Mouse (Mus musculus) gastrocnemius, postnatal 14 days (tissue): Measurements from ENCODE around the gene Acer2. TPM values are rescaled to one million over a fixed set of nuclear protein-coding genes. Genes with fewer than 3 reads are reported as not detected.

Experiments used
- DNase-seq: peaks from one replicate; pipeline ENCODE4 v3.0.0; 2021; ENCODE audit warnings: mixed read lengths
- intact Hi-C: fragments of 180-260 bp; cut with DNase I; formaldehyde crosslinking; loops from one replicate; pipeline ENCODE4 v1.15.1; 2025; ENCODE audit warnings: low total_unique reads
- total RNA-seq, 2 experiments: library from RNA; stranded (reverse); gene quantifications; 2 replicates each; pipeline ENCODE4 v1.2.3; 2021

Acer2 gene
- total RNA-seq, 2 experiments from 2014 or later = 1.0 to 3.8 TPM

DNA sequence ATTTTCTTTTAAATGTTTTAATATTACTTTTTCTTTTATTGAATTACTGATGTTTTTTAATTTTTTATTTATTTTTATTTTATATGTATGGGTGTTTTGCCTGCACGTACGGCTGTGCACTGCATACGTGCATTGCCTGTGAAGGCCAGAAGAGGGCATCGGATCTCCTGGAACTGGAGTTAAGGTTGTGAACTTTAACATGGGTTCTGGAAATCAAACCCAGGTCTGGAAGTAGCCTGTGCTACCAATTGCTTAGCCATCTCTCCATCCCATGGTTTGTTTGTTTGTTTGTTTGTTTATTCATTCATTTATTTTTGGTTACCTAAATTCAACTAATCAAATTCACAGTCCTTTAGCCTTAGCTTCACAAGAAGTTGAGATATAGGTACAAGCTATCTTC is 10.7 kb downstream of the Acer2 start:
- intact Hi-C loops = loop anchor here (5.0 kb wide), 1 partner anchor 37 kb away; no protein-coding TSS in a partner anchor
- DNase-seq = no peak

DNA sequence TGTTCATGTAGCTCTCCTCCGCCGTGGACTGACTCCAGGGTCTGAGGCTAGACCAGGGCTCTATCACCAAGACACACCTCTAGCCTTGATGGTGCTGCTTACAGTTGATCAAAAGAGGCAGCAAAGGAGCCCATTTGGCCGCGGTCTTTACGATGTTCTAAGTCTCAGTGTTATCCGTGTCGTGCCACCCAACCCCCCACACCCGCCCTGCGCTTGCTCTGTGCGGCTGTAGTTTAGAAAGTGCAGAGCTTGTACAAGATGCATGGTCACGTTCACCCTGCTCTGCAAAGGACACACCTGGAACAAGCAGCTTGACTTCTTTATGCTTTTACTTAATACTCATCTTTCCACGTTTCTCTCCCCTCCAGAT is 11.6 kb downstream of the Acer2 start:
- DNase-seq = no peak
- intact Hi-C loops = no loop called here

DNA sequence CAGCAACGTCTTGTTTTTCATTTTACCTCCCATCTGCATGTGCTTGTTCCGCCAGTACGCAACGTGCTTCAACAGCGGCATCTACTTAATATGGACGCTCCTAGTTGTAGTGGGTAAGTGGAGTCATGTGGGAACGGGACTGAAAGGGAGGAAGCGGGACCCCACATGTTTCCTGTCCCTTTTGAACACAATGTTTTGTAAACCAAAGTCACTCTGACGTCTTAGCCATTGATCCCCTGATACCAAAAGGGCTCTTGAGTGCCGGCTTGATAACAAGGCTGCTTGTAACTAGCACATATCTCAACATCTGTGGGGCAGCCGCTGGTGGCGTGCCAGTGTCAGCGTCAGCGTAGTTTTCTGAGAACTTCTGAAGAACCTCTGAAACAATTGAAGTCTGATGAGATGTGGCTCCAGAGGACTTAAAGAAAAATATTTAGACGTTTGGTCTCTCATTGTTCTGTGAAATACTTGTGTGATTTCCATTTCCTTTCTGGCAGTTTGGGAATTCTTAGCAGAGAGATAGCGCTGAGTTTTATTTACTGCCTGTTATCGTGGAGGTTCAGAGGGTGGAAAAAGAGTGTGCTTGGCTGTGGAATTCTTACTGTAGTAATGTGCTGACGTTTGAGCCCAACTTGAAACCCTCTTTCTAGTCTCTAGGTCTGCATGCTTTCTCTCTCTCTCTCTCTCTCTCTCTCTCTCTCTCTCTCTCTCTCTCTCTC is 12.1 kb downstream of the Acer2 start:
- intact Hi-C loops = no loop called here
- no peak for DNase-seq

DNA sequence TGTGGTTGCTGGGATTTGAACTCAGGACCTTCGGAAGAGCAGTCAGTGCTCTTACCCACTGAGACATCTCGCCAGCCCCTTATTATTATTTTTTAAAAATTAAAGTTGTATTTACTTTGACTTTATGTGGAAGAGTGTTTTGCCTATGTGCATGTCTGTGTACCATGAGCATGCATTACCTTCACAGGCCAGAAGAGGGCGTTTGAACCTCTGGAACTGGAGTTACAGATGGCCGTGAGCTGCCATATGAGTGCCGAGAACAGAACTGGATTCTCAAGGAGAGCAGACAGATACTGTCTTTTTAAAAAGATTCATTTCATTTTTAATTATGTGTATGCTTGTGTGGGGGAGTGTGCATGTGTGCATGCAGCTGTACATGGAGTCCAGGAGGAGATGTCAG is 13.7 kb downstream of the Acer2 start:
- intact Hi-C loops = no loop called here
- no peak for DNase-seq

DNA sequence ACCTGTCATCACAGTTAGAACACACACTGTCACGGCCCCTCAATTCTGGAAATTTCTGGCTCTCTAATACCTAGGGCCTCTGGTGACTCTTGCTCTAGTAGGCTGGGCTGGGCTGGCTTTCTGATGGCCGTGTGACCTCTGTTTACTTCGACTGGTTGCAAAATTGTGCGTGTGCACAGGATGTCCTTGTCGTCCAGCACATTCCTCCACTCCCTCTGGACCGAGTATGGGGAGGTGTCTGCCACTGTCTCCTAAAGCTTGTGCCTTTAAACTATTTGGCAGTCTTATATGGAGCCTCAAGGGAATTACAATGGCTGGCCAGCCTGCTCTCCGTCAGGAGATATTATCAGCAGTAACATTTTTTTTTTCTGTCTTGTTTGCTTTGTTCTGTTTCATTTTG is 23.2 kb downstream of the Acer2 start:
- no peak for DNase-seq

DNA sequence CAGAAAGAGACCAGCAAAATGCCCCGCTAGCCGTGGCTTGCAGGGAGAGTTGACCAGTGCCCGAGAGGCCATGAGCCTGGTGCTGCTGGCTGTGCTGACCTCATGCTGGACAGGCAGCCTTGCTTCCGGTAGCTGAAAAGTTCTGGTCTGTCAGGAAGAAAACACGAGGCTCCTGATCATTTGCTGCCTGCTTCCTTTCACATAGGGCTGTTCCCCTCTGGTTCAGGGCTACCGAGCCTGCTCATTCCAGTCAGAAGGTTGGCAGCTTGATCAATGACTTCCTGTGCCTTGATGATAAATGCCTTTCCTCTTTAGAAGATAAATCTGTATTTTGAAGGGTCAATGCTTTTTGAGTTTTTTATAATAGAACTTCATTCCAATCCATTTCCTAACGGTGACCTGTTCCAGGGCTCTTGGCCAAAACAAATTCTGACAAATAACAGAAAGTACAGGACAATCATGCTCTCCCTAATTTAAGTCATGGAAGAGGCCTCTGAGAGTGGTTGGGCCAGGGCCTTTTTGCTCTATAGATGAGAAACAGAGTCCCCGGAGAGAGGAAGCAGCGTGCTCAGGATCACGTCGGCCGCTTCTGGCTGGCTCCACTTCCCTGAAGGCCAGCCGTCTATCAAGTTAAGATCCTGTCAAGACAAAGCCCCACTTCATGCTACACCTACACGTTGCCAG is 24.7 kb downstream of the Acer2 start:
- DNase-seq = no peak
- intact Hi-C loops = no loop called here

More for the DNA sequence above, 23.2 kb downstream of the Acer2 start:
- intact Hi-C loops = no loop called here

DNA sequence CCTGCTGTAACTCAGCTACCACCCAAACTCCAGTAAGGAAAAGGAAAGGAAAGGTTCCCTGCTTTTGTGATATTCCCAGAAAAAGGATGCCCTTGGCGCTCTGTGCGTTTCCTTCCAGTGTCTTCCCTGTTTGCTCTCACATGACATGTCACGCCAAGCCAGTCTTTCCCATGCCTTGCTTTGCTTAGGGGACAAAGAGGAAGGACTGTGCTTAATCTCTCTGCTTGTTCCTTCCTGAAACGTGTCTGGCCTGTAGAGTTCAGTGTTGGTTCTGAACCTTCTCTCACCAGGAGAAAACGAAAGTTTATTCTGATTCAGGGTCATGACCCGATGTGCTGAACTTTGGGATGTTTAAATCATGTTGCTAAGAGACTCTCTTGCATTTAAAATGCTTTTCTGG is 28.2 kb downstream of the Acer2 start:
- intact Hi-C loops = no loop called here
- DNase-seq = no peak

DNA sequence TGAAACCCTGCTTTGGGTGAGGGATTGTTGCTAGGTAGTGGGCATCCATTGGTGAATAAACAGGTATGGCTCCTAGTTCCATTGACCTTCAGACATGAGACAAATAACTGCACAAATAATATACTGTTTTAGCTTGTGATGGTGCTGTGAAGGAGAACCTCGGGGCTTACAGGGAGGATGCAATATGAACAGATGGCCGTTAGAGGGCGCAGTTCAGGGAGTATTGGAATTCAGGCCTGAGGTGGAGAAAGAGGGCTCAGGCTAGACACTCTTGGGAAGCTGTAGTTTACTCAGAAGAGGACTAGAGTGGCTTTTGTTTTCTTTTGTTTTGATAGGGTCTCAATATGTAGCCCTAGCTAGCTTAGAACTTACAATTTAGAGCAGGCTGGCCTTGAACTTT is 30.8 kb downstream of the Acer2 start:
- DNase-seq = no peak
- intact Hi-C loops = no loop called here

DNA sequence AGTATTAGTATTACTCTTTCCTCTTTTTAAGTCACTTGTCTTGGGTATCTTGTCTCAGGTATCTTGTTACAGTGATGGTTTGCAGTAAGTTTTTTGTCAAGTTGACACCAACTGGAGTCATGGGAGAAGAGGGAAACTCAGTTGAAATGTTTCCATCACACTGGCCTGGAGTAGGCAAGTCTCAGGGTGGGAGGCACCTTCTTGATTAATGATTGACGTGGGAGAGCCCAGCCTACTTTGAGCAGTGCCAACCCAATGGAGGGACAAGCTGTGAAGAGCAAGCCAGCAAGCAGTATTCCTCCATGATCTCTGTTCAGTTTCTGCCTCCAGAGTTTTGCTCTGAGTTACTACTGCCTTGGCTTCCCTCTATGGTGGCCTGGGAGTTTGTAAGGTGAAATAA is 31.7 kb downstream of the Acer2 start:
- intact Hi-C loops = no loop called here
- DNase-seq = no peak

DNA sequence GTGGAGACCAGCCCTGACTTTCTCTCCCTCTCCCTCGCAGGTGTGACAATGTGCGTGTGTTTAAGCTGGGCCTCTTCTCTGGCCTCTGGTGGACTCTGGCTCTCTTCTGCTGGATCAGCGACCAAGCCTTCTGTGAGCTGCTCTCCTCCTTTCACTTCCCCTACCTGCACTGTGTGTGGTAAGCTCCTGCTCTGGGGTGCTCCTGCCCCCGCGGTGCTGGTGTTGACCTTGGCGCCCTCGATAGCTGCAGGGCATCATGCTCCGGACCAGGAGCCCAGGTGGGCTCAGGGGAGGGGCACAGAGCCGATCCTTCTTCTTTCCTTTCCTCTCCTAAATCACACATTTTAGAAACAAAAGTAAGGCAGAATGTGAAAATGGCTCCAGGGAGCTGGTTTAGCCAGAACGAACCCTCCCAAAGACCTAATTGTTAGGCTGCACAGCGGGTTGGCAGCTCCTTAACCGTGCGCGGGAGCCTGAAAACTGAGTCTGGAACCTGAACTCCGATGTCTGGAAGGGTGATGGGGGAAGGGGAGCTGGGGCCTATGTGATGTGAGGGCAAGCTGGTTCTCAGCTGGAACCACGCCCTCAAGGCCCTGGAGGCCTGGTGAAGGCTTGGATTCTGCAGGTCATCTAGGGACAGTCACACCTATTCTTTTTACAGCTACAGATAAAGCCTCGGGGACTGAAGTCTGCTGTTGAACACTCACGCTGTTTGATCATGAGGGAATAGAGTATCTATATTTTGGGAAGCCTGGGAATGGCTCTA is 37.6 kb downstream of the Acer2 start:
- no peak for DNase-seq
- intact Hi-C loops = no loop called here

DNA sequence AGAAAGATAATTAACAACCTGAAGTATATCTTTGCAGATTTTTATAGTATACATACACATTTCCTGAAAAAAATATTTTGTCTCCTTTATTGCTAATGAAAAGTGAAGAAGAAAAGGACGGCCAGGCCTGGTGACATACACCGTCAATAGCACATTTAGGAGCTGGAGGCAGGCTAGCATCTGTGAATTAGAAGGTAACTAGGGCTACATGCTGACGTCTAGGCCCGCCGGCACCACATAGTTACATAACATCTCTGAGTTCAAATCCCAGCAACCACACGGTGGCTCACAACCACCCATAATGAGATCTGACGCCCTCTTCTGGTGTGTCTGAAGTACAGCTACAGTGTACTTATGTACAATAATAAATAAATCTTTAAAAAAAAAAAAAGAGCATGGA is 38.6 kb downstream of the Acer2 start:
- no peak for DNase-seq
- intact Hi-C loops = no loop called here

DNA sequence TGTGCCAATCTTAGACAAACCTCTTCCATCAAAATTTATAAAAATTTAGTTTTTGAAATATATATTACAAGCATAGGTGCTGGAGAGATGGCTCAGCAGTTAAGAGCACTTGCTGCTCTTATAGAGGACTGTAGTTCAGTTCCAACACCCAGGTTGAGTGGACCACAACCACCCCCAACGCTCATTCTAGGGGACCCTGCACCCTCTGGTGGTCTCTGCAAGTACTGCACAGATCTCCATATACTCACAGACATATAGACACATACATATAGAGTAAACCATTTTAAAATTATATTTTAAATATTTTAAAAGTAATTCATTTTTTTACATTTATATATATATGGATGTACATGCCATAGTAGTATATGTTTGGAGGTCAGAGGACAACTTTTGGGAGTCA is 41.9 kb downstream of the Acer2 start:
- intact Hi-C loops = no loop called here

DNA sequence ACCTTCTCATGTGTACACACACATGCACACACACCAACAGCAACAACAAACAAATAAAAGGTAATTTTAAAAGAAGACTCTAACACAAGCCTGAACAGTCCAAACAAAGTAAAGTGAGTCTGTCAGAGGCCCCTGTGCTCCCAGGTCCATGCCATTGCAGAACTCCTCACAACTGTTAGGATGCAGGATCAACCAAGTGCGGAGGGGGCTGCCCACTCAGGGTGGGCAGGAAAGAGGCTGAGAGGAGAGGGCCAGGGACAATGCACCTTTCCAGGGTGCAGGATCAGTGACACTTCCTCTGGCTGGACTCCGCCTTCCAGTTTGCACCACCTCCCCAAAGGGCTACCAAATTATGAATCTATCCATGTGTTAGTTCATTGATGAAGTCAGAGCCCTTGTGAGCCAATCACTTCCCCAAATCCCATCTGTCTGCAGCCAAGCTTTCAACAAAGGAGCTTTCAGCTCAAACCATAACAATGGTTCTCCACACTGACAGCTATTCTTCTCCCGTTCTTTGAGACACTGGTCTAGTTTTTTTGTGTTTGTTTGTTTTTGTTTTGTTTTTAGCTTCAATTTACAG is 49.4 kb downstream of the Acer2 start:
- DNase-seq = no peak
- intact Hi-C loops = loop anchor here (5.0 kb wide), 1 partner anchor 41 kb away; no protein-coding TSS in a partner anchor

More for the DNA sequence above, 41.9 kb downstream of the Acer2 start:
- no peak for DNase-seq

DNA sequence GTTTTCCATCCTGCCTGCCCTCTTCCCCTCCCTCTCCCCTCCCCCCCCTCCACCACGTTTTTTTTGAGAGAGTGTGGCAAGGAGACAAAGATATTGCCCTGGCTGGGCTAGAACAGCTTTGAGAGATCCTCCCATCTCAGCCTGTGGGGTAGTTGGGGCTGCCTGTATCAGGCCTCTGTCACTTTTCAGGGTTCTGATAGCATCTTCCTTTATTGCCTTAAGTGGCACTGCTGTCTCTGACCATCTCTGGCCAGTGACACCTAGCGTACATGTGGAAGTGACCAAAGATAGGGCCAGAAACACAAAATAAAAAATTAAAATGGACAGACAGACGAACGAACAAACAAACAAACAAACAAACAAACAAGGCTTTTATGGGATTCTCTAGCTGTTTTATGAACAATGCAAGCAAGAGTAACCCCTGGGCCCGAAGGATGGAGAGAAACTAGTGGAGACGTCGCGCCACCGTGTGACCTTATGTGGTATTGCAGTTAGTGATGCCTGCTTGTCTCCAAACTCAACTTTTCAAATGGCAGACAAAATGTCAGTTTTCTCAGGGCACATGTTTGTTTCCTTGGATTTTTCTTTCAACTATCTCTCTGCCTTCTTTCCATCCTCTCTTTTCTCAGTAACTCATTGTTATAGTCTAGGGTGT is 50.7 kb downstream of the Acer2 start:
- intact Hi-C loops = loop anchor here (5.0 kb wide), 1 partner anchor 43 kb away; no protein-coding TSS in a partner anchor

DNA sequence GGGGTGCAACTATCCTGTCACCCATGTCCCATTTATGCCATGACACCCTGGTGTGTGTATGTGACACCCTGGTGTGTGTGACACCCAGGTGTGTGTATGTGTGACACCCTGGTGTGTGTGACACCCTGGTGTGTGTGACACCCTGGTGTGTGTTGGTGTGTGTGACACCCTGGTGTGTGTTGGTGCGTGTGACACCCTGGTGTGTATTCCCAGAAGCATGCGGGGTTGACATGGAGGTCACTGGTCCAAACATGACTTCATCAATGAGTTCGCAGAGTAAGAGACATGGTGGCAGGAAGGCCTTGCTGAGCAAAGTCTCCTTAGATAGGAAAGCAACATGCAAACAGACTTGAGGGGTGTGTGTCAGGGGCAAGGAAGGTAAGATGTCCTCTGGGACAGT is 52.8 kb downstream of the Acer2 start:
- intact Hi-C loops = no loop called here
- DNase-seq = no peak

More for the DNA sequence above, 50.7 kb downstream of the Acer2 start:
- peak; percentile 67 for DNase-seq

DNA sequence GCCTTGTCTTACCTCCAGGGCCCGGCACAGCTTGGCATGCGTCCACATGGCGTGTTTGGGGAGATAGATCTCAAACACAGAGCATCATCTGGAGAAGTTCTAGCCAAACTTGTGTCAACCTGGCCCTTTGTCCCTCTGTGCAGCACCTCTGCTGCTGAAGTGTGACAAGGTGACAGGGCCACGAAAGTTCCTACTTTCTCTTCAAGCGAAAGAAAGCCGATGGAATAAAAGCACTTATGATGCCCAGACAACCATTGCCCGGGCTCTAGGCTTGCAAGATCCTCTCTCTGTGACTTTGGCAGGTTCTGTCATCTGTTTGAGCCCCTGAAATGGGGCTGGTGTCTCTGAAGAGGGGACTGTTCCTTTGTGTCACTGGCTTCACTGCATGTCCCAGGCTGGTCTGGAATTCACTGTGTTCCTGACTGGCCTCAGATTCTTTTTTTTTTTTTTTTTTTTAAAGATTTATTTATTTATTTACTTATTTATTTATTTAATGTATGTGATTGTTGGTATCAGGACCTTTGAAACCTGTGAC is 56.0 kb downstream of the Acer2 start:
- DNase-seq = no peak
- intact Hi-C loops = no loop called here

DNA sequence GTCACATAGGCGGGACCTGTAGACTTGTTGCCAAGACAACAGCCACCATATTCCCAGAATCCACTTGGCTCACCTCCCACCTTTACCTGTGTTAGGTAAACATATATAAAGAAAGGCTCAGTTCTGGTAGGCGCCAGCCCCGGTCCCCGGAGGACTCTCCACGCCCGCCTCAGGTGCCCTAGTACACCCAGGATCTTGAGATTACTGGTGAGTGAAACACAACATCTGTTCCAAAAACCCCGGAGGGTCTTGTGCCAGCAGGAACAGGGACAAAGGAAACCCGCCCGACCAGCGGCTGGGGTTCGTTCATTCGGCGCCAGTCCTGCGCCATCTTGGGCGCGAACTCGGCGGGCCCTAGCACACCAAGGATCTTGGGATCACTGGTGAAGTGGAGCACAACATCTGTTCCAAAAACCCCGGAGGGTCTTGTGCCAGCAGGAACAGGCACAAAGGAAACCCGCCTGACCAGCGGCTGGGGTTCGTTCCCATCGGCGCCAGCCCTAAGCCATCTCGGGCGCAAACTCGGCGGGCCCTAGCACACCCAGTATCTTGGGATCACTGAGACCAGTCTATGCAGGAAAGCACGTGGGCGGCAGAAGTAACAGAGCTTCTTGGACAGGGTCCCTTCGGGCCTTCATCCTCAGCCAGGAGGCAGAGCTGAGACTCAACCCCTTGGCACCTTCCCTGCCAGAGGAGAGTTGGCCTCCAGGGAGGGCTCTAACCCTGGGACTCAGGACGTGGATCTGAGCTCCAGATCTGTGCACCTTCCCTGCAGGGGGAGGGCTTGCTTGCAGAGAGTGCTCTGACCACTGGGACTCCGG is 56.6 kb downstream of the Acer2 start:
- DNase-seq = no peak
- intact Hi-C loops = no loop called here

DNA sequence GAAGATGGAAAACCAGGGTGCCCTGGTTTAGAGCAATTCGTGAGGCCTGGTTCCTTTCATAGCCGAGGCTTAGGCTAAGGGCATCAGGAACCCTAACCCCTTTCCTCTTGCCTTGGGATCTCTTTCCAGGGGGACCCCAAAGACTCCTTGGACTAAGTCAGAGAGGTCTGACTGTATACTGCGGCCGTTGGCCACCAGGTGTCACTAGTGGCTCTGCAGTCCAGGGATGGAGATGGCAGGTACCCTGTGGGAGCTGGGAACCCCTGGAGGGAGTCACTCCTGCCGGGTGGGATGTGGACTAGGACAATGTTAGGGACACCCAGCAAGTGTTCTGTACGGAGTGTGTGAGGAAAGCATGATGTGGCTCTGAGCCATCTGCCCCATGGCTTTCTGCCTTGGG is 58.8 kb downstream of the Acer2 start:
- DNase-seq = no peak
- intact Hi-C loops = no loop called here

DNA sequence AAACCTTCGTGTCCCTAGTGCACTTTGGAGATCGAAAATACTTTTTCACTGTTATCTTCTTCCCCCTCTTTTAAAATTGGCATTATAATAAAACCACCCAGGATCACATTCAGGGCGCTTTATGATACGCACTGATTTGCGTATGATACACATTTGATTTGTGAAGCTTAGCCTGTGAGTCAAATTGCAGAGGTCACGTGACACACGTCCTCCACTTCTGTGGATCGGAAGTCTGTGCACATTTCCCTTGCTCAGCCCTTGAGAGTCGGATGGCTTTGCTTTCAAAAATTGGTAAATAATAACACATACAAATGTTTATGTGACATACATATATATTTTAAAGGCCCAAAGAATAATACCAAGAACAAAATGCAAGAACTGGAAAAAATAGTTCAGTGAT is 62.0 kb downstream of the Acer2 start:
- intact Hi-C loops = no loop called here
- DNase-seq = no peak
